Mouse (Mus musculus): Measurements from ENCODE around the gene Gm17660. TPM values are rescaled to one million over a fixed set of nuclear protein-coding genes. Genes with fewer than 3 reads are reported as not detected.

Gene Gm17660
- polyA plus RNA-seq, 1 experiment, result not detected

DNA sequence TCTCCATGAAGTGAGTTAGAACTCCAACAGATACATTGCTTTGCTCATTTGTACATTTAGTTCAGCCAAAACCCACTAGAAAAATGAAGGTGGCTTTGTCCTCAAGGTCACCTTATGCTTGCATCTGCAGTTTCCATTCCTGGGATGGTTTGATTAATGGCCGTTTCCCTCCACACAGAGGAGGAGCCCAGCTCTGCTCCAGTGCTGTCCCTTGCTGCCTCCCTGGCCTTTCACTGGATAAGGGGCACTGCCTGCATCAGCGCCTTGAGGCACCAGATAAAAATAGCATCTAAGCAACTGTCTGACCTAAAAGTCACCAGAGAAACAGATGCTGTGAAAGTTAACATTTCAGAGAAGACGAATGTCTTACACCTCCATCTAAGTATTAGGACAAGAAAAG, 32.1 kb upstream of the Gm17660 start:
- no peak for TF ChIP-seq GATA1 (IDR thresholded peaks at IDR 0.05; ENCODE audit: borderline replicate concordance, low read length)
- no peak for TF ChIP-seq FLI1 (IDR thresholded peaks at IDR 0.05; ENCODE audit: low read length)
- H3K4me1 ChIP-seq, result peaks cover 10% of the 10 kb centered on the region
- H3K36me3 ChIP-seq (replicated peaks; ENCODE audit: low read length), result no peaks in the 10 kb centered on the region
- H3K9me3 ChIP-seq, result no peaks in the 10 kb centered on the region
- H3K27me3 ChIP-seq (replicated peaks), result peaks cover 37% of the 10 kb centered on the region
- no peak overlapping the region for H3K4me3 ChIP-seq (replicated peaks)

DNA sequence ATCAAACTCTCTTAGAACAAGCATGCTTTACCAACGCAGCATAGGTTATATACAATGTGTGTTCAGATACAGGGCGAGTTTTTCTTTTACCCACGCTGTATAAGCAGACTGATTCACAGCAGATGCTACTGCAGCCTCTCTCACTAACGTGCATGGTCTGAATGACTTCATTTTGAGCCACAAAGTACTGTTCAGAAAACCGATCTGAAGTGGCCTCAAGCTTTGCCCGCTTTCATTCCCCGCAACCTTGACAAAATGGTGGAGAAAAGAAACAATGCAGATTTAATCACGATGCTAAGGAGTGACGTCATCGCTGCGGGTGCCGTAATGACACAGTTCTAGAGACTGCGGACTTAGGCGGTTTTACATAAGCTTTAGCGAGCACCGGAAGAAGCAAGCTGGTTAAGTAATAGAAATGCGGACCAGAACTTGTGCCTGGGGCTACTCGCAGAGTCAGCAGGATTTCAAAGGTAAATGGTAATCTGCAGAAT, 31.5 kb upstream of the Gm17660 start:
- Histone ChIP-seq H3K36me3 (replicated peaks; ENCODE audit: low read length) (no peaks in the 10 kb centered on the region), H3K4me1 (peaks cover 10% of the 10 kb centered on the region), H3K4me3 (replicated peaks) (no peak overlapping the region), H3K9me3 (no peaks in the 10 kb centered on the region), H3K27me3 (replicated peaks) (peaks cover 37% of the 10 kb centered on the region)
- no peak for TF ChIP-seq GATA1 (IDR thresholded peaks at IDR 0.05; ENCODE audit: borderline replicate concordance, low read length)

GRCm38 (mm10) chr5:104108127-104108875, 30.9 kb upstream of the Gm17660 start:
- Histone ChIP-seq H3K4me3 (replicated peaks) (no peak overlapping the region), H3K27me3 (replicated peaks) (peaks cover 31% of the 10 kb centered on the region), H3K36me3 (replicated peaks; ENCODE audit: low read length) (no peaks in the 10 kb centered on the region), H3K4me1 (peaks cover 10% of the 10 kb centered on the region), H3K9me3 (no peaks in the 10 kb centered on the region)
- TF ChIP-seq GATA1 (IDR thresholded peaks at IDR 0.05; ENCODE audit: borderline replicate concordance, low read length) (no peak), FLI1 (IDR thresholded peaks at IDR 0.05; ENCODE audit: low read length) (no peak)

DNA sequence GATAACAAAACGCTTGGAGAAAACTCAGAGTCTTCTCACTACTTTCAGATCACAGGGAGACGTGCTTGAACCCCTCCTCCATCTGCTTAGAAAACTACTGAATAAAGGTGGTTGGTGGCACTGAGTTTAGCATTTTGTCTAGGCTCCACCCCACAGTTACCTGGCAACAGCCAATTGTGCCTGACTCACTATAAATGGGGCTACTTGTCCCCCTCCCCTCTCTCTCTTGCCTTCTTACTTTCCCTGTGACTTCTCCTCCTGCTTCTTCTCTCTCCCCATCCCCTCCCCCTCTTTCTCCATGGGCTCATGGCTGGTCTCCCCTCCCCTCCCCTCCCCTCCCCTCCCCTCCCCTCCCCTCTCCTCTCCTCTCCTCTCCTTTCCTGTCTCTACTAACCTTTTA, 26.7 kb upstream of the Gm17660 start:
- no peaks in the 10 kb centered on the region for H3K36me3 ChIP-seq (replicated peaks; ENCODE audit: low read length)
- TF ChIP-seq FLI1 (IDR thresholded peaks at IDR 0.05; ENCODE audit: low read length), result no peak
- TF ChIP-seq GATA1 (IDR thresholded peaks at IDR 0.05; ENCODE audit: borderline replicate concordance, low read length), result no peak
- H3K9me3 ChIP-seq, result no peaks in the 10 kb centered on the region
- H3K4me3 ChIP-seq (replicated peaks), result no peak overlapping the region
- H3K4me1 ChIP-seq, result no peaks in the 10 kb centered on the region
- peaks cover 12% of the 10 kb centered on the region for H3K27me3 ChIP-seq (replicated peaks)

GRCm38 (mm10) chr5:104103171-104103570, 25.8 kb upstream of the Gm17660 start:
- H3K27me3 ChIP-seq (replicated peaks), result peaks cover 7% of the 10 kb centered on the region
- no peaks in the 10 kb centered on the region for H3K9me3 ChIP-seq
- TF ChIP-seq FLI1 (IDR thresholded peaks at IDR 0.05; ENCODE audit: low read length), result no peak
- no peak for TF ChIP-seq GATA1 (IDR thresholded peaks at IDR 0.05; ENCODE audit: borderline replicate concordance, low read length)
- peaks cover 3% of the 10 kb centered on the region; the same call in 1 of the 2 replicates for H3K4me1 ChIP-seq
- no peak overlapping the region for H3K4me3 ChIP-seq (replicated peaks)
- no peaks in the 10 kb centered on the region for H3K36me3 ChIP-seq (replicated peaks; ENCODE audit: low read length)

DNA sequence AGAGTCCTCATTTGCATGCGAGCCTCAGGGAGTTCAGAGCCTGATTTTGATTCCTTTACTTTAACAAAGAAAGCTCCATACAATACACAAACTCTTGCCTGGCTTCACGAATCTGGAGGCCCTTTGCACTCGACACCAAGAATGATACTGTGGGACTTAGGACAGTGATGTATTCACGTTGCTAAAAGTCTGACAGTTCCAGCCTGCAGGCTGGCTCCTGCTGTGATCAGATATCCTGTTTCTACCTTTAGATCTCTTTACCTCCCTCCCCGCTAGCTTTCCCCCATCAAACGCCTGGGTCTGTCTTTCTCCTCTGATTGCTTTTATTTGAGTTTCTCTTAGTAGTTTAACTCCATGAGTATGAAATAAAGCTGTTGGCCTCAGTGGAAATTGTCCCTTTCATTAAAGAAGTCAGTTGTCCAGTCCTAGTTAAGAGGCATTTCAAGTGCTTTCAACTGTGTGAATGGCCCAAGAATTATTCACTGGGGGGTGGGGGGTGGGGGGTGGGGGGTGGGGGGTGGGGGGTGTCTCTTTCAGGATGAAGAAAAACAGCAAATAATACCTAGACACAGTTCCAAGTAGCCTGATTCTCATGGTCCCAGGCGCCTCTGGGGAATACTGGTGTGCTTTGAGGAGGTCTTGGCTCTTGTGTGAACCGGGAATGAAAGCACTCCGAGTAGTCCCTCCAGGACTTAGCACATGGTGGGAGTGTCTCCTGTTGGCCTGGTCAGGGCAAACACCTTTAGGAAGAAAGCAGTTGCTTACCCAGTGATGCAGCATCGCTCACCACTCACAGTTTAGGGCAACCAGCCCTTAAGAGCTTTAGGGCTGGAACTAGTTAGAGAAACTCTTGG, 24.5 kb upstream of the Gm17660 start:
- no peak overlapping the region for H3K4me3 ChIP-seq (replicated peaks)
- TF ChIP-seq FLI1 (IDR thresholded peaks at IDR 0.05; ENCODE audit: low read length) (no peak), GATA1 (IDR thresholded peaks at IDR 0.05; ENCODE audit: borderline replicate concordance, low read length) (no peak)
- peaks cover 6% of the 10 kb centered on the region; the same call in 1 of the 2 replicates for H3K4me1 ChIP-seq
- H3K9me3 ChIP-seq, result no peaks in the 10 kb centered on the region
- peaks cover 4% of the 10 kb centered on the region for H3K27me3 ChIP-seq (replicated peaks)
- H3K36me3 ChIP-seq (replicated peaks; ENCODE audit: low read length), result no peaks in the 10 kb centered on the region

- H3K9me3 ChIP-seq, result 0 out of 2 replicates have a peak, but pooled peaks cover 4% of the 10 kb centered on the region
- TF ChIP-seq GATA1 (IDR thresholded peaks at IDR 0.05; ENCODE audit: borderline replicate concordance, low read length) (no peak), FLI1 (IDR thresholded peaks at IDR 0.05; ENCODE audit: low read length) (no peak)
- H3K36me3 ChIP-seq (replicated peaks; ENCODE audit: low read length), result no peaks in the 10 kb centered on the region
- H3K4me3 ChIP-seq (replicated peaks), result no peak overlapping the region
- H3K27me3 ChIP-seq (replicated peaks), result peaks cover 11% of the 10 kb centered on the region
- peaks cover 6% of the 10 kb centered on the region for H3K4me1 ChIP-seq
Measured at GRCm38 (mm10) chr5:104096078-104096938, 18.9 kb upstream of the Gm17660 start.

- Histone ChIP-seq H3K4me3 (replicated peaks) (no peak overlapping the region), H3K36me3 (replicated peaks; ENCODE audit: low read length) (no peaks in the 10 kb centered on the region), H3K27me3 (replicated peaks) (peaks cover 11% of the 10 kb centered on the region), H3K9me3 (0 out of 2 replicates have a peak, but pooled peaks cover 4% of the 10 kb centered on the region), H3K4me1 (peaks cover 6% of the 10 kb centered on the region)
- no peak for TF ChIP-seq FLI1 (IDR thresholded peaks at IDR 0.05; ENCODE audit: low read length)
- no peak for TF ChIP-seq GATA1 (IDR thresholded peaks at IDR 0.05; ENCODE audit: borderline replicate concordance, low read length)
Measured at GRCm38 (mm10) chr5:104095416-104096077, 18.1 kb upstream of the Gm17660 start.

- Histone ChIP-seq H3K36me3 (replicated peaks; ENCODE audit: low read length) (no peaks in the 10 kb centered on the region), H3K4me3 (replicated peaks) (no peak overlapping the region), H3K9me3 (peaks cover 16% of the 10 kb centered on the region), H3K4me1 (no peaks in the 10 kb centered on the region), H3K27me3 (replicated peaks) (peaks cover 8% of the 10 kb centered on the region)
- TF ChIP-seq GATA1 (IDR thresholded peaks at IDR 0.05; ENCODE audit: borderline replicate concordance, low read length) (no peak), FLI1 (IDR thresholded peaks at IDR 0.05; ENCODE audit: low read length) (no peak)
Measured at GRCm38 (mm10) chr5:104089751-104090150, 12.3 kb upstream of the Gm17660 start.

Data from megakaryocyte, embryonic 14.5 days (primary cell).